Mouse (Mus musculus): ENCODE data around the gene Oas1g.

DNA sequence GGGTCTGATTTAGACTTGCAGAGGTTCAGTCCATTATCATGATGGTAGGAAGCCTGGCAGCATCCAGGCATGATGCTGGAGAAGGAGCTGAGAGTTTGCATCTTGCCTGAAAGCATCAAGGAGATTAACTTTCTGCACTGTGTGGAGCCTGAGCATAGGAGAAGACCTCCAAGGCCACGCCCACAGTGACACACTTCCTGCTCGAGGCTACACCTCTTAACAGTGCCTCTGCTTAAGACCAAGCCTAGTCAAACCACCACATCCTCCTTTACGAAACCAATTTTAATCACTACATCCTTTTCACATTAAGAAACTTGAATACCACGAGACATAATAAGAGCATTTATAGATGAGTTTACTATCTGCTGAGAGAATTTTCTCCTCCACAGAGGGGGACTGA is 56.4 kb downstream of the Oas1g start:
- TF ChIP-seq SMC3 (IDR thresholded peaks at IDR 0.05; ENCODE audit: low read depth, low read length) (no peak), CTCF (conservative IDR thresholded peaks at IDR 0.05 in 1 of 2, IDR thresholded peaks at IDR 0.05 in 1 of 2; ENCODE audit: low read depth in 2 of 2, low read length in 2 of 2) (no peak), PAX5 (IDR thresholded peaks at IDR 0.05; ENCODE audit: low read length) (no peak), EP300 (IDR thresholded peaks at IDR 0.05; ENCODE audit: low read length) (no peak), HCFC1 (IDR thresholded peaks at IDR 0.05; ENCODE audit: low read depth, low read length) (no peak), MAX (IDR thresholded peaks at IDR 0.05; ENCODE audit: low read length) (no peak)
